Mouse (Mus musculus): ENCODE data around the gene Arhgef1. TPM values are rescaled to one million over a fixed set of nuclear protein-coding genes. Genes with fewer than 3 reads are reported as not detected.

The Arhgef1 gene
- polyA plus RNA-seq, 1 experiment from 2014 or later: 91.2 TPM

DNA sequence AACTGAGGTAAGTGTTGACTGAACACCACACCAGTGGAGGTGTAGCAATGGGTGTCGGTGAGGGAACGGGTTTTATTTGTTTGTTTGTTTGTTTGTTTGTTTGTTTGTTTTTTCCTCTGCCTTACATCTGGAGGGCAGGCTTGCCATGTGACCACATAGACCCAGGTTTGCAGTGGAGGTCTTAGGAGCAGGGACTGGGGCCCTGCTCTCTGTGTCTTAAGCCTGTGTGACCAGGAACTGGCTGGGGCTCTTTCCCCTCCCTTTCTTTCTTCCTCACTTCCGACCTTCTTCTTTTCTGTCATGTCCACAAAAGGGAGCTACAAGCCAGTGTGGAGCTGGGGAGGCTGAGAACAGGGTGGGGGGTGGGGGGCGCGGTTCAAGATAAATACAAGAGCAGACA is 4.8 kb upstream of the Arhgef1 start:
- 75% methylated on average over 5 of the region's 5 CpGs for WGBS
- no peaks in the 10 kb centered on the region for H3K27me3 ChIP-seq (ENCODE audit: control insufficient read depth, insufficient read depth, low read length)
- no peak for ATAC-seq (ENCODE audit: low FRiP score, low TSS enrichment)
- no peak overlapping the region for H3K27ac ChIP-seq (ENCODE audit: low read depth, low read length)
- no peaks in the 10 kb centered on the region for H3K9me3 ChIP-seq (ENCODE audit: control insufficient read depth, low read length)
- no peaks in the 10 kb centered on the region for H3K36me3 ChIP-seq (ENCODE audit: control insufficient read depth, insufficient read depth, low read length)
- H3K4me2 ChIP-seq (replicated peaks; ENCODE audit: low read depth, low read length): no peak overlapping the region
- 0 out of 2 replicates have a peak, but pooled peaks cover 7% of the 10 kb centered on the region for H3K4me1 ChIP-seq (ENCODE audit: control insufficient read depth, insufficient read depth, low read length)
- H3K4me3 ChIP-seq (ENCODE audit: low read length): no peak overlapping the region
- H3K9ac ChIP-seq (ENCODE audit: low read depth, low read length): no peak overlapping the region

- H3K4me2 ChIP-seq (replicated peaks; ENCODE audit: low read depth, low read length): no peak overlapping the region
- H3K27me3 ChIP-seq (ENCODE audit: control insufficient read depth, insufficient read depth, low read length): no peaks in the 10 kb centered on the region
- H3K9ac ChIP-seq (ENCODE audit: low read depth, low read length): no peak overlapping the region
- peaks cover 12% of the 10 kb centered on the region; the same call in 1 of the 2 replicates for H3K4me1 ChIP-seq (ENCODE audit: control insufficient read depth, insufficient read depth, low read length)
- H3K9me3 ChIP-seq (ENCODE audit: control insufficient read depth, low read length): no peaks in the 10 kb centered on the region
- H3K36me3 ChIP-seq (ENCODE audit: control insufficient read depth, insufficient read depth, low read length): no peaks in the 10 kb centered on the region
- H3K4me3 ChIP-seq (ENCODE audit: low read length): no peak overlapping the region
- ATAC-seq (ENCODE audit: low FRiP score, low TSS enrichment): no peak
- 74% methylated on average over 6 of the region's 6 CpGs for WGBS
- H3K27ac ChIP-seq (ENCODE audit: low read depth, low read length): no peak overlapping the region
Observed at GRCm38 (mm10) chr7:24901114-24901513, 1.6 kb upstream of the Arhgef1 start.

- H3K36me3 ChIP-seq (ENCODE audit: control insufficient read depth, insufficient read depth, low read length): no peaks in the 10 kb centered on the region
Observed at GRCm38 (mm10) chr7:24901842-24902241, 870 bp upstream of the Arhgef1 start.

GRCm38 (mm10) chr7:24902264-24902629 is 465 bp upstream of the Arhgef1 start:
- Histone ChIP-seq H3K4me1 (ENCODE audit: control insufficient read depth, insufficient read depth, low read length) (peaks cover 21% of the 10 kb centered on the region), H3K4me2 (replicated peaks; ENCODE audit: low read depth, low read length) (peak overlapping the region; percentile 55), H3K36me3 (ENCODE audit: control insufficient read depth, insufficient read depth, low read length) (no peaks in the 10 kb centered on the region), H3K27ac (ENCODE audit: low read depth, low read length) (peak overlapping the region; percentile 88), H3K4me3 (ENCODE audit: low read length) (peak overlapping the region; percentile 73), H3K27me3 (ENCODE audit: control insufficient read depth, insufficient read depth, low read length) (no peaks in the 10 kb centered on the region), H3K9me3 (ENCODE audit: control insufficient read depth, low read length) (no peaks in the 10 kb centered on the region), H3K9ac (ENCODE audit: low read depth, low read length) (peak overlapping the region; percentile 84; the same call in 1 of the 2 replicates)
- 47% methylated on average over 2 of the region's 2 CpGs for WGBS
- ATAC-seq (ENCODE audit: low FRiP score, low TSS enrichment): no peak

More at GRCm38 (mm10) chr7:24901842-24902241, 870 bp upstream of the Arhgef1 start:
- Histone ChIP-seq H3K4me2 (replicated peaks; ENCODE audit: low read depth, low read length) (peak overlapping the region; percentile 55; the same call in 1 of the 2 replicates), H3K4me1 (ENCODE audit: control insufficient read depth, insufficient read depth, low read length) (peaks cover 17% of the 10 kb centered on the region), H3K4me3 (ENCODE audit: low read length) (no peak overlapping the region), H3K27me3 (ENCODE audit: control insufficient read depth, insufficient read depth, low read length) (no peaks in the 10 kb centered on the region), H3K9ac (ENCODE audit: low read depth, low read length) (no peak overlapping the region), H3K9me3 (ENCODE audit: control insufficient read depth, low read length) (no peaks in the 10 kb centered on the region), H3K27ac (ENCODE audit: low read depth, low read length) (no peak overlapping the region; the same call in 1 of the 2 replicates)
- ATAC-seq (ENCODE audit: low FRiP score, low TSS enrichment): no peak
- 60% methylated on average over 1 of the region's 1 CpGs for WGBS

DNA sequence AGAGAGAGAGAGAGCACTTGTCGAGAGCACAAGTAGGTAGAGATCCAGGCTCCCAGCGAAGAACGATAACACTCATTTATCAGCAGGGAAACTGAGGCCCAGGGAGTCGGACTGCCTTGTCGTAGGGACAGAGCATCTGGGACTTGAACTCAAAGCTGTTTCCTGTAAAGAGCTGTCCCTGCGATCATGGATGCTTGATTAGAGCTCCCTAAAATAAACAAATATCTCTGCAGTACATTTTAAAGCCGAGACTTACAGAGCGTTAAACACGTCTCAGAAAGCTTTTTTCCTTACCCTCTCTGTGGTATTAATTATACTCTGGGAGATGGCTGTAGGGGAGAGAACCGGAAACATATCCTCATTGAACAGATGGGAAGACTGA is 723 bp downstream of the Arhgef1 start:
- peaks cover 4% of the 10 kb centered on the region; the same call in 1 of the 2 replicates for H3K36me3 ChIP-seq (ENCODE audit: control insufficient read depth, insufficient read depth, low read length)
- H3K9me3 ChIP-seq (ENCODE audit: control insufficient read depth, low read length): no peaks in the 10 kb centered on the region
- peaks cover 23% of the 10 kb centered on the region for H3K4me1 ChIP-seq (ENCODE audit: control insufficient read depth, insufficient read depth, low read length)
- H3K9ac ChIP-seq (ENCODE audit: low read depth, low read length): peak overlapping the region; percentile 84
- peak overlapping the region; percentile 55 for H3K4me2 ChIP-seq (replicated peaks; ENCODE audit: low read depth, low read length)
- H3K27ac ChIP-seq (ENCODE audit: low read depth, low read length): peak overlapping the region; percentile 88; the same call in 1 of the 2 replicates
- H3K27me3 ChIP-seq (ENCODE audit: control insufficient read depth, insufficient read depth, low read length): no peaks in the 10 kb centered on the region
- WGBS: 27% methylated on average over 10 of the region's 10 CpGs
- H3K4me3 ChIP-seq (ENCODE audit: low read length): peak overlapping the region; percentile 73
- ATAC-seq (ENCODE audit: low FRiP score, low TSS enrichment): no peak

DNA sequence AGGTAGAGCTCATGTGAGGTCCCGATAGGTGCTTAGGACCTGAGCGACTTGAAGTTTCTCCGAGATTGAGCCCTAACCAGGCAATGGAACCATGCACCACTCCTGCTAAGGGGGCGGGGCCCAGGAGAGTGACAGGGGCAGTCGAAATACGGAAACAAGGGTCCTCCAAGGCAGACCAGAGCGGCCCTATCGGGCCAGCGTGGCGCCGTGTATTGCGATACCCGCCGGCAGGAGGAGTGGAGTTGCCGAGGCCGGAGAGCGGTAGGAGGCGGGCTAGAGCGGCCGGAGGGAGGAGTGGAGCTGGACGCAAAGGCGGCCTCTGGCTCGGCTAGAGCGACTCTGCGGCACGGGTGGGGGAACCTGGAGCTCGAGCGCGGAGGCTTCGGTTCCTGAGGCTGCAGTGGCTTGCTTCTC is 1.4 kb downstream of the Arhgef1 start:
- Histone ChIP-seq H3K4me2 (replicated peaks; ENCODE audit: low read depth, low read length) (peak overlapping the region; percentile 55), H3K36me3 (ENCODE audit: control insufficient read depth, insufficient read depth, low read length) (peaks cover 10% of the 10 kb centered on the region; the same call in 1 of the 2 replicates), H3K9ac (ENCODE audit: low read depth, low read length) (peak overlapping the region; percentile 74), H3K4me3 (ENCODE audit: low read length) (peak overlapping the region; percentile 73), H3K27ac (ENCODE audit: low read depth, low read length) (peak overlapping the region; percentile 30), H3K27me3 (ENCODE audit: control insufficient read depth, insufficient read depth, low read length) (no peaks in the 10 kb centered on the region), H3K4me1 (ENCODE audit: control insufficient read depth, insufficient read depth, low read length) (peaks cover 23% of the 10 kb centered on the region), H3K9me3 (ENCODE audit: control insufficient read depth, low read length) (no peaks in the 10 kb centered on the region)
- 0% methylated on average over 29 of the region's 30 CpGs for WGBS
- ATAC-seq (ENCODE audit: low FRiP score, low TSS enrichment): peak; percentile 95

GRCm38 (mm10) chr7:24904936-24905335 is 2.2 kb downstream of the Arhgef1 start:
- peak overlapping the region; percentile 73 for H3K4me3 ChIP-seq (ENCODE audit: low read length)
- no peaks in the 10 kb centered on the region for H3K27me3 ChIP-seq (ENCODE audit: control insufficient read depth, insufficient read depth, low read length)
- no peaks in the 10 kb centered on the region for H3K9me3 ChIP-seq (ENCODE audit: control insufficient read depth, low read length)
- ATAC-seq (ENCODE audit: low FRiP score, low TSS enrichment): no peak
- WGBS: 14% methylated on average over 3 of the region's 3 CpGs
- H3K36me3 ChIP-seq (ENCODE audit: control insufficient read depth, insufficient read depth, low read length): peaks cover 18% of the 10 kb centered on the region; the same call in 1 of the 2 replicates
- peak overlapping the region; percentile 74; the same call in 1 of the 2 replicates for H3K9ac ChIP-seq (ENCODE audit: low read depth, low read length)
- peak overlapping the region; percentile 55 for H3K4me2 ChIP-seq (replicated peaks; ENCODE audit: low read depth, low read length)
- H3K27ac ChIP-seq (ENCODE audit: low read depth, low read length): peak overlapping the region; percentile 30; the same call in 1 of the 2 replicates
- peaks cover 23% of the 10 kb centered on the region for H3K4me1 ChIP-seq (ENCODE audit: control insufficient read depth, insufficient read depth, low read length)

DNA sequence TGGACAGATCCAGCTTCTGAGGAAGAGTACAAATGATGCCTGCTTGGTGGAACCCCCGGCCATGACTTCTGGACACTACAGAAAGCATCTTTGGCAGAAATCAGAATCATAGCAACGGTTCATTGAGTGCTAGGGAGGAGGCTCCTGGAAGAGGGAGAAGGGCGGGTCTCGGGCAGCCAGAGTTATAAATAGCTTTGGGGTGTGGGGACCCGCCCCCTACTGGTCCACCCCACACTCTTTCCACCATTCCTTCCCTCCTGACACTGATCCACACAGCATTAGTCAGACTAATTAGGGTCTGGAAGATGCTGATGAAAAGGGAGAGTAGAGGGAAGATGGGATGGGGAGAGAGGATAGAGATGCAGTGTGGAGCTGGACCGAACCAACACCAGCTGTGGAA is 3.8 kb downstream of the Arhgef1 start:
- Histone ChIP-seq H3K36me3 (ENCODE audit: control insufficient read depth, insufficient read depth, low read length) (peaks cover 25% of the 10 kb centered on the region; the same call in 1 of the 2 replicates), H3K4me2 (replicated peaks; ENCODE audit: low read depth, low read length) (no peak overlapping the region), H3K4me1 (ENCODE audit: control insufficient read depth, insufficient read depth, low read length) (peaks cover 23% of the 10 kb centered on the region), H3K27ac (ENCODE audit: low read depth, low read length) (no peak overlapping the region; the same call in 1 of the 2 replicates), H3K9ac (ENCODE audit: low read depth, low read length) (no peak overlapping the region), H3K4me3 (ENCODE audit: low read length) (no peak overlapping the region), H3K27me3 (ENCODE audit: control insufficient read depth, insufficient read depth, low read length) (no peaks in the 10 kb centered on the region), H3K9me3 (ENCODE audit: control insufficient read depth, low read length) (no peaks in the 10 kb centered on the region)
- 21% methylated on average over 6 of the region's 6 CpGs for WGBS
- ATAC-seq (ENCODE audit: low FRiP score, low TSS enrichment): no peak

GRCm38 (mm10) chr7:24907211-24907748 is 4.6 kb downstream of the Arhgef1 start:
- Histone ChIP-seq H3K27ac (ENCODE audit: low read depth, low read length) (peak overlapping the region; percentile 42; the same call in 1 of the 2 replicates), H3K36me3 (ENCODE audit: control insufficient read depth, insufficient read depth, low read length) (peaks cover 32% of the 10 kb centered on the region; the same call in 1 of the 2 replicates), H3K9ac (ENCODE audit: low read depth, low read length) (no peak overlapping the region), H3K9me3 (ENCODE audit: control insufficient read depth, low read length) (no peaks in the 10 kb centered on the region), H3K4me2 (replicated peaks; ENCODE audit: low read depth, low read length) (0 out of 2 replicates have a peak overlapping the region, but pooled peaks have one; percentile 3), H3K27me3 (ENCODE audit: control insufficient read depth, insufficient read depth, low read length) (no peaks in the 10 kb centered on the region), H3K4me1 (ENCODE audit: control insufficient read depth, insufficient read depth, low read length) (peaks cover 18% of the 10 kb centered on the region), H3K4me3 (ENCODE audit: low read length) (no peak overlapping the region)
- 21% methylated on average over 13 of the region's 13 CpGs for WGBS
- ATAC-seq (ENCODE audit: low FRiP score, low TSS enrichment): no peak

Measured in kidney, embryonic 14.5 days (tissue).